Mouse (Mus musculus): ENCODE results near the gene Foxn1. TPM values are rescaled to one million over a fixed set of nuclear protein-coding genes. Genes with fewer than 3 reads are reported as not detected.

The Foxn1 gene
- polyA plus RNA-seq, 1 experiment from 2014 or later = not detected

DNA sequence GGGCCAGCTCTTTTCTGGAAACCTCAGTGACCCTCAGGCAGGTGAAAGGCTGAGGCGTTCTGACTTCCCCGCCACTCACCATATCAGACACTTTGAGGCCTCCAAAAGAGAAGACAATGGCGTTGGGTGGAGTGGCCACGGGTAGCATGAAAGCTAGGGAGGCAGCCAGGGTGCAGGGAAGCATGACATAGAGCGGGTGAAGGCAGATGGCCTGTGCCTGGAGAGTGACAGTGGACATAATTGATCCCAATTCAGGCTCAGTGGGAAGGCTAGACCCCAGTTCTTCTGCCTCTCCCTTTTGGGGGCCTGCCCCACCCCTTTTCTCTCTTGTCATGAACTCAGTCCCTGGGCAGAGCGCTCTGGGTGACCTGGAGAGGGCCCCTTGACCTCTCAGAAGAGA lies 11.9 kb upstream of the Foxn1 start:
- ATAC-seq (ENCODE audit: insufficient number of reproducible peaks, insufficient read depth, low FRiP score, low read depth) = no peak
- WGBS = 71% methylated on average over 6 of the region's 6 CpGs
- H3K27ac ChIP-seq (replicated peaks in 1 of 2; ENCODE audit: control insufficient read depth in 1 of 2, insufficient read depth in 1 of 2, low read depth in 2 of 2, low read length in 2 of 2) = no peak overlapping the region
- no peak overlapping the region for H3K4me2 ChIP-seq (ENCODE audit: low read length)
- H3K9me3 ChIP-seq (ENCODE audit: control insufficient read depth, low read length) = no peaks in the 10 kb centered on the region
- H3K36me3 ChIP-seq (ENCODE audit: control insufficient read depth, insufficient read depth, low read length) = no peaks in the 10 kb centered on the region
- no peak overlapping the region for H3K4me3 ChIP-seq (ENCODE audit: control insufficient read depth in 1 of 2, insufficient read depth in 1 of 2, low read depth in 1 of 2, low read length in 2 of 2)
- no peaks in the 10 kb centered on the region for H3K4me1 ChIP-seq (ENCODE audit: control insufficient read depth in 2 of 2, insufficient read depth in 2 of 2, low read length in 2 of 2)
- no peak overlapping the region for H3K9ac ChIP-seq (ENCODE audit: low read length)
- peaks cover 6% of the 10 kb centered on the region; the same call in 1 of the 2 replicates for H3K27me3 ChIP-seq (ENCODE audit: control insufficient read depth, insufficient read depth, low read length)

- H3K4me1 ChIP-seq (ENCODE audit: control insufficient read depth in 2 of 2, insufficient read depth in 2 of 2, low read length in 2 of 2) = no peaks in the 10 kb centered on the region
- H3K9ac ChIP-seq (ENCODE audit: low read length) = no peak overlapping the region
- 10% methylated on average over 18 of the region's 18 CpGs for WGBS
- H3K4me3 ChIP-seq (ENCODE audit: control insufficient read depth in 1 of 2, insufficient read depth in 1 of 2, low read depth in 1 of 2, low read length in 2 of 2) = no peak overlapping the region
- no peaks in the 10 kb centered on the region for H3K9me3 ChIP-seq (ENCODE audit: control insufficient read depth, low read length)
- no peaks in the 10 kb centered on the region for H3K36me3 ChIP-seq (ENCODE audit: control insufficient read depth, insufficient read depth, low read length)
- peaks cover 4% of the 10 kb centered on the region; the same call in 1 of the 2 replicates for H3K27me3 ChIP-seq (ENCODE audit: control insufficient read depth, insufficient read depth, low read length)
- no peak for ATAC-seq (ENCODE audit: insufficient number of reproducible peaks, insufficient read depth, low FRiP score, low read depth)
- H3K4me2 ChIP-seq (ENCODE audit: low read length) = peak overlapping the region; percentile 32; the same call in 1 of the 2 replicates
- H3K27ac ChIP-seq (replicated peaks in 1 of 2; ENCODE audit: control insufficient read depth in 1 of 2, insufficient read depth in 1 of 2, low read depth in 2 of 2, low read length in 2 of 2) = no peak overlapping the region
These were observed 11.0 kb upstream of the Foxn1 start for GRCm38 (mm10) chr11:78397397-78397796.

GRCm38 (mm10) chr11:78396950-78397349 lies 10.6 kb upstream of the Foxn1 start:
- Histone ChIP-seq H3K4me3 (ENCODE audit: control insufficient read depth in 1 of 2, insufficient read depth in 1 of 2, low read depth in 1 of 2, low read length in 2 of 2) (no peak overlapping the region), H3K9ac (ENCODE audit: low read length) (no peak overlapping the region), H3K27ac (replicated peaks in 1 of 2; ENCODE audit: control insufficient read depth in 1 of 2, insufficient read depth in 1 of 2, low read depth in 2 of 2, low read length in 2 of 2) (no peak overlapping the region), H3K4me2 (ENCODE audit: low read length) (peak overlapping the region; percentile 32; the same call in 1 of the 2 replicates), H3K27me3 (ENCODE audit: control insufficient read depth, insufficient read depth, low read length) (peaks cover 4% of the 10 kb centered on the region; the same call in 1 of the 2 replicates), H3K9me3 (ENCODE audit: control insufficient read depth, low read length) (no peaks in the 10 kb centered on the region), H3K4me1 (ENCODE audit: control insufficient read depth in 2 of 2, insufficient read depth in 2 of 2, low read length in 2 of 2) (no peaks in the 10 kb centered on the region), H3K36me3 (ENCODE audit: control insufficient read depth, insufficient read depth, low read length) (no peaks in the 10 kb centered on the region)
- WGBS = 50% methylated on average over 11 of the region's 11 CpGs
- ATAC-seq (ENCODE audit: insufficient number of reproducible peaks, insufficient read depth, low FRiP score, low read depth) = no peak

DNA sequence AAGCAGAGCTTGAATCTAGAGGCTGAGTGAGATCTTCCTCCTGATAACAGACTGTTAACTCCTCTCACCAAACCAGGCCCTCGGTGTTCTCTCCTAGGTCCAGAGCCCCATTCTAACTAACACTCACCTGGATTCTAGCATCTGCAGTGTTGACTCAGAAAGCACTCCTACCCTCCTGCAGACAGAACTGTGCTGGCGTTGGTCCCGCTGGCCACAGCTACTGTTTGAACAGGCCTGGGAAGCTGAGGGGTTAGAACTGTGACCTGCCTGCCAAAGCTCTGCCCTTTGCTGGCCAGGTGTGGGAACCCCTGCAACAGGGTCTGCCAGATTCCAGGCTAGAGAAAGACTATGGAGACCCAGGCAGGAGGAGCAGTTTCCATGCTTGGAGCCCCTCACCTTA lies 6.4 kb upstream of the Foxn1 start:
- Histone ChIP-seq H3K4me1 (ENCODE audit: control insufficient read depth in 2 of 2, insufficient read depth in 2 of 2, low read length in 2 of 2) (no peaks in the 10 kb centered on the region), H3K4me3 (ENCODE audit: control insufficient read depth in 1 of 2, insufficient read depth in 1 of 2, low read depth in 1 of 2, low read length in 2 of 2) (no peak overlapping the region), H3K27ac (replicated peaks in 1 of 2; ENCODE audit: control insufficient read depth in 1 of 2, insufficient read depth in 1 of 2, low read depth in 2 of 2, low read length in 2 of 2) (no peak overlapping the region), H3K27me3 (ENCODE audit: control insufficient read depth, insufficient read depth, low read length) (no peaks in the 10 kb centered on the region), H3K4me2 (ENCODE audit: low read length) (no peak overlapping the region), H3K36me3 (ENCODE audit: control insufficient read depth, insufficient read depth, low read length) (no peaks in the 10 kb centered on the region), H3K9ac (ENCODE audit: low read length) (no peak overlapping the region), H3K9me3 (ENCODE audit: control insufficient read depth, low read length) (no peaks in the 10 kb centered on the region)
- ATAC-seq (ENCODE audit: insufficient number of reproducible peaks, insufficient read depth, low FRiP score, low read depth) = no peak
- 68% methylated on average over 3 of the region's 3 CpGs for WGBS

DNA sequence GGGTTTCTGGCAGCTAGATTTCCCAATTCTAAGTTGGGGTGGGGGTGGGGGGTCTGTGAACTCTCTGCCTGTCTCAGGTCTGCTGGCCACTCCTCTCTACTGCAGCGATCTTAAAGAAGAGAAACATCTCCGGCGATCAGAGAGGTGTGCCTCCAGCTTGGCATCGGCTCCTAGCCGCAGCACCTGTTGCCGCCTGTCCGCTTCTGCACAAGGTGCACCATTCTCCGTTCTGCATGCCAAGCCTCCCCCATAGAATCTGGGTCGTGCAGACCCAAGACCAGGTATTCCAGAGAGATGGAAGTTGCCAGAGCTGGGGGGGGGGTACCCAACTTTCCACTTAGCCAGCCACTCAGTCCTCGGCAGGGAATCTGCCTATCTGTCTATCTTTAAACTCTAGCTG lies 582 bp downstream of the Foxn1 start:
- WGBS = 78% methylated on average over 10 of the region's 10 CpGs
- no peaks in the 10 kb centered on the region for H3K9me3 ChIP-seq (ENCODE audit: control insufficient read depth, low read length)
- H3K4me2 ChIP-seq (ENCODE audit: low read length) = no peak overlapping the region
- H3K4me1 ChIP-seq (ENCODE audit: control insufficient read depth in 2 of 2, insufficient read depth in 2 of 2, low read length in 2 of 2) = no peaks in the 10 kb centered on the region
- no peak overlapping the region for H3K9ac ChIP-seq (ENCODE audit: low read length)
- no peak overlapping the region for H3K4me3 ChIP-seq (ENCODE audit: control insufficient read depth in 1 of 2, insufficient read depth in 1 of 2, low read depth in 1 of 2, low read length in 2 of 2)
- H3K36me3 ChIP-seq (ENCODE audit: control insufficient read depth, insufficient read depth, low read length) = no peaks in the 10 kb centered on the region
- ATAC-seq (ENCODE audit: insufficient number of reproducible peaks, insufficient read depth, low FRiP score, low read depth) = no peak
- 0 out of 2 replicates have a peak, but pooled peaks cover 3% of the 10 kb centered on the region for H3K27me3 ChIP-seq (ENCODE audit: control insufficient read depth, insufficient read depth, low read length)
- no peak overlapping the region for H3K27ac ChIP-seq (replicated peaks in 1 of 2; ENCODE audit: control insufficient read depth in 1 of 2, insufficient read depth in 1 of 2, low read depth in 2 of 2, low read length in 2 of 2)

DNA sequence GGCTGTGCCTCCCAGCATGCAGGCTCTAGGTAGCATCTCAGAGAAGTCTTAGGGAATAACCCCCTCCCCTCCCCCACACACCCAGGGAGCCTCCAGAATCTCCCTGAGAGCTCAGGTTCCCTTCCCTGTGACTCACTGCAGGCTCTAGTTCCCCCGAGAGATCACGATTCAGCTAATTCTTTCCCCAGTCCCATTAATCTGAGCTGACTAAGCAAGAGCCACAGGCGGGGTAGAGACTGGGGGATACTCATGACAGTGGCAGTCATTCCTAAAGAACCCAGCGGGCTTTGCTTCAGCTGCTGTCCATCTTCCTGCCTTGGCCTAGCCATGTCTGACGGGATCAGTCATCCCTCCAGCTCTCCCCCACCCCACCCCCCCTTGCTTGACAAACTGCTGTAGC lies 3.7 kb downstream of the Foxn1 start:
- no peak overlapping the region for H3K27ac ChIP-seq (replicated peaks in 1 of 2; ENCODE audit: control insufficient read depth in 1 of 2, insufficient read depth in 1 of 2, low read depth in 2 of 2, low read length in 2 of 2)
- H3K4me3 ChIP-seq (ENCODE audit: control insufficient read depth in 1 of 2, insufficient read depth in 1 of 2, low read depth in 1 of 2, low read length in 2 of 2) = no peak overlapping the region
- peaks cover 6% of the 10 kb centered on the region for H3K27me3 ChIP-seq (ENCODE audit: control insufficient read depth, insufficient read depth, low read length)
- no peak overlapping the region for H3K9ac ChIP-seq (ENCODE audit: low read length)
- 27% methylated on average over 5 of the region's 5 CpGs for WGBS
- ATAC-seq (ENCODE audit: insufficient number of reproducible peaks, insufficient read depth, low FRiP score, low read depth) = no peak
- H3K4me1 ChIP-seq (ENCODE audit: control insufficient read depth in 2 of 2, insufficient read depth in 2 of 2, low read length in 2 of 2) = no peaks in the 10 kb centered on the region
- H3K9me3 ChIP-seq (ENCODE audit: control insufficient read depth, low read length) = no peaks in the 10 kb centered on the region
- H3K4me2 ChIP-seq (ENCODE audit: low read length) = no peak overlapping the region
- no peaks in the 10 kb centered on the region for H3K36me3 ChIP-seq (ENCODE audit: control insufficient read depth, insufficient read depth, low read length)

DNA sequence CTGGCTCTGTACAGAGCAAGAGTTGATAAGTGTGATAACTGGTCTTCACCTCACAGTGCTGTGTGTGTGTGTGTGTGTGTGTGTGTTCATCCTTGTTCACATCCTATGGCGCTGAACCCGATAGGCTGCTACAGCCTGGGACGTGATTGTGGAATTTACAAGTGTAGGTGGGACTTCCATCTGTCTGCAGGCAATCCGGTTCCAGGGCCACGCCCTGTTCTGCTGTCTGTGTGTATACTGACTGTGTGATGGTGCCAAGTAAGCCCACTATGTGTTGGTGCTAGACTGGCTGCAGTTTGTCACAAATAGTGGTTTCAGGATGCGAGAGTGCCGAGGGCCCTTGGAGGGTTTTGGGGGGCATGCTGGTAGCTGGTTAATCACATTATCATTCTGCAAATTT lies 4.1 kb downstream of the Foxn1 start:
- Histone ChIP-seq H3K4me2 (ENCODE audit: low read length) (no peak overlapping the region), H3K4me3 (ENCODE audit: control insufficient read depth in 1 of 2, insufficient read depth in 1 of 2, low read depth in 1 of 2, low read length in 2 of 2) (no peak overlapping the region), H3K4me1 (ENCODE audit: control insufficient read depth in 2 of 2, insufficient read depth in 2 of 2, low read length in 2 of 2) (no peaks in the 10 kb centered on the region), H3K36me3 (ENCODE audit: control insufficient read depth, insufficient read depth, low read length) (no peaks in the 10 kb centered on the region), H3K27me3 (ENCODE audit: control insufficient read depth, insufficient read depth, low read length) (peaks cover 6% of the 10 kb centered on the region), H3K27ac (replicated peaks in 1 of 2; ENCODE audit: control insufficient read depth in 1 of 2, insufficient read depth in 1 of 2, low read depth in 2 of 2, low read length in 2 of 2) (no peak overlapping the region), H3K9ac (ENCODE audit: low read length) (no peak overlapping the region), H3K9me3 (ENCODE audit: control insufficient read depth, low read length) (no peaks in the 10 kb centered on the region)
- no peak for ATAC-seq (ENCODE audit: insufficient number of reproducible peaks, insufficient read depth, low FRiP score, low read depth)
- 71% methylated on average over 7 of the region's 7 CpGs for WGBS

- WGBS = 66% methylated on average over 3 of the region's 3 CpGs
- H3K4me2 ChIP-seq (ENCODE audit: low read length) = no peak overlapping the region
- ATAC-seq (ENCODE audit: insufficient number of reproducible peaks, insufficient read depth, low FRiP score, low read depth) = no peak
- H3K36me3 ChIP-seq (ENCODE audit: control insufficient read depth, insufficient read depth, low read length) = no peaks in the 10 kb centered on the region
- H3K27me3 ChIP-seq (ENCODE audit: control insufficient read depth, insufficient read depth, low read length) = peaks cover 6% of the 10 kb centered on the region
- H3K27ac ChIP-seq (replicated peaks in 1 of 2; ENCODE audit: control insufficient read depth in 1 of 2, insufficient read depth in 1 of 2, low read depth in 2 of 2, low read length in 2 of 2) = no peak overlapping the region
- no peaks in the 10 kb centered on the region for H3K9me3 ChIP-seq (ENCODE audit: control insufficient read depth, low read length)
- H3K9ac ChIP-seq (ENCODE audit: low read length) = no peak overlapping the region
- H3K4me1 ChIP-seq (ENCODE audit: control insufficient read depth in 2 of 2, insufficient read depth in 2 of 2, low read length in 2 of 2) = no peaks in the 10 kb centered on the region
- no peak overlapping the region for H3K4me3 ChIP-seq (ENCODE audit: control insufficient read depth in 1 of 2, insufficient read depth in 1 of 2, low read depth in 1 of 2, low read length in 2 of 2)
These were observed 5.4 kb downstream of the Foxn1 start for GRCm38 (mm10) chr11:78380996-78381395.
